Mouse (Mus musculus): ENCODE measurements at regions not wholly inside any gene's neighbourhood (a gene's known extent, or its start where the extent isn't known, plus 50 kb on each side); places are given as distances from the start of the nearest gene placed in this dataset.

- no peak for TF ChIP-seq MAX (IDR thresholded peaks at IDR 0.05; ENCODE audit: low read length)
- TF ChIP-seq TBP (conservative IDR thresholded peaks at IDR 0.05; ENCODE audit: low read depth, low read length) = no peak
- TF ChIP-seq CTCF (conservative IDR thresholded peaks at IDR 0.05 in 1 of 2, IDR thresholded peaks at IDR 0.05 in 1 of 2; ENCODE audit: low read depth in 2 of 2, low read length in 2 of 2) = no peak
- TF ChIP-seq HCFC1 (IDR thresholded peaks at IDR 0.05; ENCODE audit: low read depth, low read length) = no peak
These were observed 108.1 kb downstream of the Gm10184 start for GRCm38 (mm10) chr17:89802148-89802547.

All from CH12.LX (cell line).